Mouse (Mus musculus): ENCODE measurements around the gene Ccdc180.

The Ccdc180 gene

DNA sequence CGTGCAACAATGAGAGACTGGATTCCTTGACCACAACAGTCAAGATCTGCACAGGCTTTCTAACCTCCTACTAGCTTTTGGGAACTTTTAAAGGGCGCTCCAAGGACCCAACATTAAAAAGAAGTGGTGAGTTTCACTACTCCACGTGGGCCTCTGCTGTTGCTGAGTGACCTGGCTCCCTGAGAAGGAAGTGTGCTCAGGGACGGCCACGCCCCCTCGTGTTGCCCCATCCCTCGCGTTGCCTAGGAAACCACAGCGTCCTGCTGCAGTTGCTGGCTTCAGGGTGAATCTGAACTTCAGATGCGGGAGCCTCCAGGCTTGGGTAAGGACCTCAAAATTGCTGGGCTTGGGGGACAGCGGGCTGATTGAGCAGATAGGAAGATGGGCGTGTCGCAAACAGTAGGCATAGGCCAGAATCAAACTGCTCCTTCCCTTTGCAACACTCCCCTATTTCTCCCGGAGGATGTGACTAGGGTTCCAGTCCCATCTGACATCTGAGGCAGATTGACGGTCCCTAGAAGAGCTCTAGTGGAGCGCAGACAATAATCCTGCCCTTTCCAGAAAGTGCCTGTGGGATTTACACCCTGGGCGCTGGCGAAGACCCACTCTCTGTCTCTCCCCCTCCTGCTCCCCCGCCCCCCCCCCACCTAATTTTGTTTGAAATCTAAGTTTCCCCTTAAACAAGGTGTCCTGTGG lies at the start of gene Ccdc180:
TSS of gene Ccdc180 (plus strand) at position 238 of the 696 bp plus-strand sequence.
- DNase-seq = peak; percentile 81 to 87

DNA sequence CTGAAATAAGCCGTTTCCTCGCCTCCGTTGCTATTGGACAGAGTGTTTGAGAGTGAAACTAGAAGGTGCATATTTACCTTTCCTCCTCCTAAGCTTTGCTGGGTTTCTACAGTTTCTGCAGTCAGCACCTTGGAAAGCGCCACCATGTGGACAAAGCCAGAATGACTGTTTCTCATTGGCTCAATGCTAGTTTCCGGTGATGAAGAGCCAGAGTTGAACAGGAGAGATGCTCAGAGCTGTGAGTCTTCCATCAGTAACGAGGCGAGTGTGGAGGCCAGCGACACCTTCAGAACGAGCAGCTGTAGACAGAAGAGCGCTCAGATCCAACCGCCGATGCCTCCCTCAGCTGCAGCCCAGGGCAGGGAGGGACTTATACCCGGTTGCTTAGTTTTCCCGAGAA lies 45.7 kb upstream of the Ccdc180 start:
- DNase-seq = peak; percentile 63 to 66

DNA sequence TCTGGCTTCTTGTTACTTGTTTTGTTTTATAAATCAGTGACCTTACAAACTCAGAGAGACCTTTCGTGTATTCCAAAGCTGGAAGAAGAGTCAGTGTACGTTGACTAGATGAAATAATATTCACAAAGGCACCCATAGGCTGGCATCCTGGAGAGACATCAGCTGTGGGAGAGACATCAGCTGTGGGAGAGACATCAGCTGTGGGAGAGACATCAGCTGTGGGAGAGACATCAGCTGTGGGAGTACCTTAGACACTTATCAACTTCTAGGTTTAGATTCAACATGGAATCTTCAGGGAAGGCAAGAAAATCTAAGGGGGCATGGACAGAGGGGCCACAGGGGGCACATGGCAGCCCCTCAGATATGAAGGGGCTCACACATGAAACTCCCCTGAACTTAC lies 43.8 kb upstream of the Ccdc180 start:
- no peak for DNase-seq

DNA sequence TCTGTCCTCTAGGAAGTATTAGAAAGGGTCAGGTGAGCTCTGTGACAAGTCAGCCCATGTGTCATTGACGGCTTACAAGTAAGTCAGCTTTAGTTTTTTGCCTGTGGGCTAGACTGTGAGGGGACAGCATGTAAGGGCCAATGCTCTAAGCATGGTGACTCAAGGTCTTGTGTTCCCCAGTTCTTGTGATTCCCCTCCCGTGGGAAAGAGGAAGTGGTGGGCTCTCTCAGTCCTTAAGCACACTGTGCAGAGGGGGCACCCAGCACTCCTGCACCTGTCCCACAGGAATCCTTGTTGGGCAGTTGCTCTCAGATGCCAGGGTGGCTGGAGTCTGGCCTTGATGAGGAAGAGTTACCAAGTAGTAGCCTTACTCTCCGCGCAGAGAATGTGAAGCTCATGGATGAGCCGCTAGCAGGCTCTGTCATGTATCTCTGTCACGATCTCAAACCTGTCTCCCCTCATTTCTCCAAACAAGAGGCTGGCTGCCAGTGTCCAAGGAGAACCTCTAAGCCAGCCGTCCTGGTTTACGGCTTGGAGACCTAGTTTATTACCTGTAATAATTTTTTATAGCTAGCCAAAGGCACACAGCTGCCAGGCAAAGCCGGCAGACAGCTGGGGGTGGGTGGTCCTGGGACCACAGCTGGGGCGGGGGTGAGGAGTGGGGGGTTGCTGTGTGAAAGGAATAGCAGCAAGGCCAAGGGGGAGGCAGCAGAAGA lies 41.8 kb upstream of the Ccdc180 start, which contains the start of gene Stra6l:
TSS of gene Stra6l (plus strand) at position 556 of the 716 bp plus-strand sequence.
- DNase-seq = no peak

DNA sequence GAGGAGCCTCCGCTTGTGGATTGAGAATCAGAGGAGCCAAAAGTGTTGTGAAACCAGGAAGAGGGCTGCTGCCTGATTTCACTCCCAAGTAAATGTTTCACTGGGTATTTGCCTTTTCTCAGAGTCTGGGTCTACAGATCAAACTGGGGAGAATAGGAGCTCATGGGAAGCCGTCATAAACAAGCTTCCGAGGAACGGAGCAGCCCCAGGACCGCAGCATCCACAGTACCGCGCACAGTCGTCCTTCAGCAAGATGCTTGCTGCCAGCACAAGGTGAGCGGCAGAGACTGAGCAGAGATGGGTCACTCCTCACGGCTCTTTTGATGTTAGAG lies 41.3 kb upstream of the Ccdc180 start:
- DNase-seq = peak; percentile 22 to 43

DNA sequence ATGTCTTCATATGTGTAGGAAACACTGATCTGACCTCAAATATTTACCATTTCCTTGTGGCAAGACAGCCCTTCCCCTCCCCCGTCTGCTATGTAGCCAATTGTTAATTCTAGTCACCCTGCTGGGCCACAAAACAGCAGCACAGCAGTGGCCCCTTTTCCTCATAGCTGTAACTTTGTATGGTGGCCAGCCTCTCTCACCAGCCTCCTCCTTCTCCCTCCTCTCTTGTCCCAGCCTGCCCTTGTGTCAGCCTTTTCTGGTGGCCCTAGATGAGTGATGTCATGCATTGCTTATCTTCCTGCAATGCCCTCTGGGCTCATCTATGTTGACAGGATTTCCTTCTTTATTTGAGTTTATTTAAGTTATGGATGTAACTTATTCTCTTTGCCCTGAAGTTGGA lies 40.7 kb upstream of the Ccdc180 start:
- no peak for DNase-seq

DNA sequence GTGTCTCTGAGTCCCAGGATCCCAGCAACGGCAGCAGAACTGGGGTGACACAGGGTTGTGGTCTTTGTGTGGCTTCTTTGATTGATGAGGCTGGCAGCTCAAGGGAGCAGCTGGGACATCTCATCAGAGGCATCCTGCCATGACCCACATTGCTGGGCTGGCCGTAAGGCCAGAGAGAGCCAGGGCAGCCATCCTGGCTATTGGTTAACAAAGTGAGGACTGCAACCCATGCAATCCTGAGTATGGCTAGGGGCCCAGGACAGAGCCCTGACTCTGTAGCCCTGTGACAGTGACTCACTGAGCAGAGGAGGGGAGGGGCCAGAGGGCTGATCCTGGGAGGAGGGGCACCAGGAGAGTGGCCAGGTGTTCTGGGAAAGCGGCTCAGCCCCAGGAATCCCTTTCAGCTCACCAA lies 38.5 kb upstream of the Ccdc180 start:
- peak; percentile 47 to 70 for DNase-seq

DNA sequence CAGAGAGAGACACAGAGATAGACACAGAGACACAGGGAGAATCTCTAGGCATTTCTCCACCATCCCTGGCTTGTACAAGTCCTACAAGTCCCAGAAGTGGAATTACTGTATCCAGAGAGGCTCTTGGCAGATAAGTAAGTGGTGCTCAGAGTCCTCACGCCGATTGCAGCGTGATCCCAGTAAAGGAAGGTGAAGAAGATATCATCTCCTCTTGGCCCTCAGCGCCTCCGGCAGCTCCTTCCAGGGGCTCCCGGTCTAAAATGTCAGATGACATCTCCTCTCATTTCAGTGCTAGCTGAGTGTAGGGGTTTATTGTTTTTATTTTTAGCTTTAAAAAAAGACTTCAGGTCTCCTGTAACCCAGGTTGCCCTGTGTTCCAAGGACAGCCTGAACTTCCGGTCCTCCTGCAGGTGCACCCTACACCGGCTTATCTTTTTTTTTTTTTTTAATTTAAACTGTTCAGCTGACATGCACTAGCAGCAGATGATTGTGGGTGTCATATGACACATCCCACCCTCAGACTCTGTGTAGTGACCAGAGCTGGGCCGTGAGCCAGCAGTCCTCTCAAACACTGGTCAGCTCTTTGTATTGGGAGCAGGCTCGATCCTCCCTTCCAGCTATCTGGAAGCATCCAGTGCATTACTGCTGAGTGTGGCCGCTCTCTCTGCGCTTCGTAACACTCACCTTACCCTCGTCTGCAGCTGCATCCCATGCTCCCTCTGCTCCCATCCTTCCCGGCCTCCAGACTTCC lies 36.4 kb upstream of the Ccdc180 start:
- no peak for DNase-seq

DNA sequence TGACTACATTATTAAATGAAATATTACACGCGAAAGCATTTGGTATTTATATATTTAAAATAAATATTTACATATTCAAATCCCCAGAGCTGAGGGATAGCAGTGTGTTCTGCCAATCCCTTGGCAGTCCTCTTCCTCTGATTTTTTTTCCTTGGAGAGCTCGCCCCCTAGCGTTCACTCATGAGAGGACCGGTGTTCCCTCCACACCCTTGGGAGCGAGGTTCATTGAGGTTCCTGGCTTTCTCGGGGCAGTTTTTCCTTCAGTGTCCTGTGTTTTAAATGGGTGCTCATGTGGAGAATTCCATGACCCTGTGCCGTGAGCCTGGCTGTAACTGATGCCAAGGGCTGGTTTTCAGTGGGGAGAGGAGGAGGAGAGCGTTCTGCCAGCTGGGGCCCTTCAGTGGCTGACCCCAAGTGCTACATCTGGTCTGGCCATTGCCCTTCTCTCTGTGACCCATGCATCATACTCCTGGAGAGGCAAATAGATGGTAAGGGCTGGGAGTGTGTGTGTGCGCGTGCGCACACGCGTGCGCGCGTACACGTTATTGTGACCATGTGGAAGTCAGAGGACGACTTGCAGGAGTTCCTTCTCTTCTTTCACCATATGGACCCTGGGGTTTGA lies 34.2 kb upstream of the Ccdc180 start:
- peak; percentile 87 to 88 for DNase-seq

DNA sequence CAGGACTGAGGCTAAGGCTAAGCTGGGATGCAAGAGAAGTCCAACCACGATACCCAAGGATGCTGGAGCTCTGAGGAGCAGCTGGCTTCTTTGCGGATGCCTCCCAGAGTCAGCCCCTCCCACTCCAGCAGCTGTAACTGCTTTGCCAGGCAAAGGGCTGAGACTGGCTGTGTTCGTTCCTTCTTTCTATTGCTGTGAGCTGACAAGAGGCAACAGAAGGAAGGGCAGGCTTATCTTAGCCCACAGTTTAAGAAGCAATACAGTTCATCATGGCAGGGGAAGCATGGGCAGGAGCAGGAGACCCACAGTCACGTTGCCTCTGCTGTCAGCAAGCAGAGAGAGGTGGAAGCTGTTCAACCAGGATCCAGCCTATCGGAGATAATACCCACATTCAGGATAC lies 28.9 kb upstream of the Ccdc180 start:
- no peak for DNase-seq

DNA sequence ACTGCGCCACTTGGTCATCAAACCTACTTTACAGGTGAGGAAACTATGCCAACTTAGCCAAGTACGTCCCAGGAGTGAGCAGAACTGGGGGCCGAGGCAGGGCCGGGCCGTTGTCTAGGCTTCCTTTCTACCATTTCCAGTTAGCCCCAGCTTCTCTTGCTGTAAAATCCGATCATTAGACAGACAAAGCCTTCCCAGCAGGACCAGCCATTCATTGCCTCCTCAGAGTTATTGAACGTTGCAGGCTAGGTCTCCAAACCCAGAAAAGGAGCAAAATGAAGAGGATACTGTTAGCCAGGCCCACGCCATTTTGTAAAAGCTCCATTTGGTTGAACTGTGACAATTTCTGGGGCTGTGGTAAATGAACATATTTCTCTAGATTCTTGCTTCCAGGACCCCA lies 22.7 kb upstream of the Ccdc180 start:
- no peak for DNase-seq

DNA sequence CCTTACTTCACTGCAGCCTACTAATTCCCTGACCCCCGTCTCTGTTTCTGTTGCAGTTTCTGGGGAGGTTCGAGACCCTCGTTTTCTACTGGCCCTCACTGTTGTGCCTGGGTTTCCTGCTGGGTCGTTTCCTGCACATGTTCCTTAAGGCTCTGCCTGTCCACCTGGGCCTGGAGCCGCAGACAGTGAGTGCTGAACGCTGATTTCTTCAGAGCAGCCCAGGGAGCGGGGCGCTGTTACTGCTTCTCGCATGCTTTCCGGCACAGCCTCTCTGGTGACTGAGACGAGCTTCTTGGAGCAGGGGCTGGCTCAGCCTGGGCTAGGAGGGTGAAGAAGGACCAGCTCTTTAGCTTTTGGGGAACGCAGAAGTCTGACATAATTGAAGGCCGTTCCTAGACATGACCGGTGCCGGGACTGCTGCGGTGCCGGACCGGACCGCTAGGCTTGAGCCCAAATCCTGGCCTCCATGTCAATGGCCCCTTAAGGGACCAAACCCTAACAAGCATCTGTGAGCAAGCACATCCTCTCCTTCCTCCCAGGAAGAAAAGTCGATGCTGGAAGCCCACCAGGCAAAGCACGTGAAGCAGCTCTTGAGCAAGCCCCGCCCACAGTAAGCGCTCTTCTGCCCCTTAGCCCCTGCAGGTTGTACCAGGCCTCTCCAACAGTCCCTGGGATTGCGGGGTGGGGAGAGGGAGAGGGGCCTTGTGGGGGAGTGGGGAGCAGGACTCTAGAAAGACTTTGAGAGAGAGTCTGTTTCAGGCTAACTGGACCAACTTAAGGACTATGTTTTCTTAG lies 20.9 kb upstream of the Ccdc180 start:
- no peak for DNase-seq

DNA sequence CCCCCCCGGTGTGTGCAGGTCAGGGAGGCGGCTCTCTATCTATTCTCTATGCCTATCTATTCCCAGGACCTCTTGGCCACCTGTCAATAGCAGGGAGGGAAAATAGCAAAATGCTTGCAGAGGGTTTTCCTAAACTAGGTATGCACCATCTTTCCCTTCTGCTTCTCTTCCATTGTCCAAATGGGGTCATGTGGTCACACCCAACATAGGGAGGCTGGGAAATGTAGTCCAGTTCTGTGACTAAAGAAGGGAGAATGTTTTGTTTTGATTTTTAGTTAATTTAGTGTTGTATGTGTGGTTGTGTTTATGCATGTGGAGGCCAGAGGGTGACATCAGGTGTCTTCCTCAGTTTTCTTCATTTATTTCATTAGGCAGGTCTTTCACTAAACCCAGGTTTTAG lies 18.0 kb upstream of the Ccdc180 start:
- no peak for DNase-seq

DNA sequence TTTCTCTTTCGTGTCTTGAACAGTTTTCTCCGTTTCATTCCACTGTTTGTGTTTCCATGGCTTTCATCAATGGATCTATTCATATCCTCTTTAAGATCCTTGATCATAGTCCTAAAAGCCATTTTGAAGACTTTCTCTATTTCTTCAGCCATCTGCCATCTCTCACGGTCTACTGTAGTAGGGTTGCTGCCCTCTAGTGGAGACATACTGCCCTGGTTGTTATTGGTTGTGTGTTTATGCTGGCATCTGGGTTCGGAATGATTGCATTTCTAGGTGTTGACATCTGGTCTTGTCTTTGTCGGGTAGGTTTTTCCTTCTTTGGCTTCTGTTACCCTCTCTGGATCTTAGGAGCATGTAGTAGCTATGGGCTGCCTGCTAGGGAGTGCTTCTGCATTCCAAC lies 11.2 kb upstream of the Ccdc180 start:
- peak; percentile 44 to 64 for DNase-seq

DNA sequence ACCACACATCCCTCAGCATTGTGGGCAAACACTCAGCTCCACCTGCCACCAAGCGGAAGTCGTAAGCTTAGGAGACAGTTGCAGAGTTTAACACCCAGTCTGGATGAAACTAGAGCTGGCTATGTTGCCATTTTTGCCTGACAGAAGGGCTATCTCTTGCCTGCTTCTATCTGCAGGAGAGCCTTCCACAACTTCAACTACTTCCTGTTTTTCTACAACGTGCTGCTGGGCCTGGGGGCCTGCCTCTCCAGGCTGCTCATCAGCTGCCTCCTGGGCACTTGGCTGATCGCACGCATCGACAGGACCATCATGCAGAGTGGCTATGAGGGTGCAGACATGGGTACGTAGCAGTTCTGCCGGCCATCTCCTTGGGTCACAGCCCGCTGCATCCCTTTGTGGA lies 7.6 kb upstream of the Ccdc180 start:
- DNase-seq = no peak

DNA sequence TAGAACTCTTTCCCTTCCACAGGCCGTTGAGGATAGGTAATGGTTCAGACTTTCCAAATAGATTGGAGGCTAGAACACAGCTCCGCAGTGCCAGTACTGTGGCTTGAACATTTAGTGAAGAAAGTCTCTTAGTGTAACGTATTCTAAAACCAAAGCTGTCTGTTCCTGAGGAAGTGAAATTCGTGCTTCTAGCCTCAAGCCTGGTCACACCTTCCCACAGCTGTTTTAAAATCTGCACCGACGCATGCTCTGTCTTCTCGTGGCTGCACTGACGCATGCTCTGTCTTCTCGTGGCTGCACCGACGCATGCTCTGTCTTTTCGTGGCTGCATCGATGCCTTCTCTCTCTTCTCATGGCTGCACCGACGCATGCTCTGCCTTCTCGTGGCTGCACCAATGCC lies 6.9 kb upstream of the Ccdc180 start:
- DNase-seq = no peak

DNA sequence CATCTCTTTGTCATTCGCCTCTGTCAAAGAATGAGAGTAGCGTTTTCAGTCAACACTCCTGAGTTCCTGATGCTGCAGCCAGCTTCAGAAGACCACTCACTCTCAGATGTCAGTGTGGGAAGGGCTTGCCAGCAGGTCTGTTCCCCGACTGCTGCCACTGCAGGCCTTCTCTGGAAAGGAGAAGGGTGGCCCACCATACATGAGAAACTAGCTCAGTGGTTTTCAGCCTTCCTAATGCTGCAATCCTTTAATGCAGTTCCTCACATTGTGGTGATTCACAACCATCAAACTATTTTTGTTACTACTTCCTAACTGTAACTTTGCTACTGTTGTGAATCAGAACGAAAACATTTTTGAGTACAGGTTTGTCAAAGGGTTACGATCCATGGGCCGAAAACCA lies 616 bp upstream of the Ccdc180 start:
- no peak for DNase-seq

DNA sequence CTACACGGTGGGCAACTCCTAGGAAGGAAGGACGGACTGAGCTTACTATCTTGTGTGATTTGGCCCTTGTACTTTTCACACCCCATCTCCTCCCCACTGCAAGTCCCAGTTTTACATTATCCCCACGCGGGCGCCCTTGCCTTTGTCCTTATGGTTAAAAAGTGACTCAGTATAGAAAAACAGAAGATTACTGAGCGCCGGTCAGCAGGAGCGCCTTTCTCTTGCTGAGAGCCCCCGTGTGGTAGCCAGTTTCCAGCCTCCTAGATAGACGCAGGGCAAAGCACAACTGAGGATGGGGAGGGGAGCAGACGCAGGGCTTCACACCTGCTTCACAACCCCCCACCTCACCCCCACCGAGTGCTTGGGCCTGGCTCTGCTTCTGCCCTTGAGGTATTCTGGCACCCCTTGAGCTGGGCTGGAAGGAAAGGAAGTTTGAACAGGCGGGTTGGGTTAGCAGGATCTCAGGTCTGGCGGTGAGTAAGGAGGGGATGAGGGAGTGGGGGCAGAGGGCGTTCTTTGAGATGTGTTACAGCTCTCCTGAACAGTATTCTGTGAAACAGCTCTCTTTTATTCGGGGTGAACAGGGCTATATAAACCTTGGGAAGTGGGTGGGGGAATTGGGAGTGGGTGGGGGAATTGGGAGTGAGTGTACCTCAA lies 6.5 kb downstream of the Ccdc180 start:
- DNase-seq = peak; percentile 50 to 71

DNA sequence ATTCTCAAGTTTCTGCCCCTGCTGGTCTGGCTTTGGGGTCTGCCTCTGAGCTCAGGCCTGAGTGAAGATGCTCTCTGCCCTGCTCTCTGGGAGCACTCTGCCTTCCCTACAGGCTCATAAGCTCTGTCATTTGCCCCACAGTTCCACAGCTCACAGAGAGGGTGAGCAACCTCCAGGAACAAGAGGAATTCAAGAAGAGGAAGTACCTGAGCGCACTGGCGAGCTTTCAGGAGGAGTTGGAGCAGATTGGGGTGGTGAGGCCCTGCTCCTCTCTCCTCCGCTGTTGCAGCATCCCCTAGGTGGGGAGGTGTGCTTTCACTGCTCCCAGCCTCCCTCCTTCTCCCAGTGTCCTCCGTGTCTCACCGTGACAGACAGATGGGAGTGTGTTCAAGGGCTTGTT lies 8.3 kb downstream of the Ccdc180 start:
- DNase-seq = no peak

DNA sequence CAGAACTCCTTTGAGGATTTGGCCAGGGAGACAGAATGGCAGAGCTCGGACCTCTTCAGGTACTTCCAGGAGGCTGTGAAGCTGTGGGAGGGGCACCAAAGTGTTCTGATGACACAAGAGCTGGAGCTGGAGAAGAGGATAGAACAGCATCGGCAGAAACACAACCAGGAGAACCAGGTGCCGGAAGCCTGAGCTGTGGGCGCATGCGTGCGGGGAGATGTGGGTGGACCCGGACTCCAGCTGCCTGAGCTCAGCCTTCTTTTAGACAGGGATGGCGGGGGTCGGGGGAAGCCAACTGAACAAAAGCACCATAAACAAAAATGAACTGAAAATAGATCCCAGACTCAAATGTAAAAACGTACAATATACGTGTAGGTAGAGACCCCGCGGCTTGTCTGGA lies 19.2 kb downstream of the Ccdc180 start:
- DNase-seq = peak in 1 of 2 experiments; percentile 37

DNA sequence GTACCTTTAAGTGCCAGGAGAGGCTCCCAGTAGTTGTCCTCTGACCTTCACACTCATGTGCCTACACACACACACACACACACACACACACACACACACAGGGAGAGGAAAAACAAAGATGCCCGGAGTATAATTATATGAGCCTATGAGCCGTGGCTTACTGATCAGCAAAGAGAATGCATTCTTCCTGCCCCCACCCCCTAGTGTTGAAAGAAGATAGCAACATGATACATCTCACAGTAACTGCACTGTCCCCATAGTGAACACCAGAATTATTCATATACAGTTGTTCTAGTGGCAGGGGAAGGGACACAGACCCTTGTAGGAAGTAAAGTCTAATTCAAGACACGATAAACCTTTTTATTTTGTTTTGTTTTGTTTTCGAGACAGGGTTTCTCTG lies 19.8 kb downstream of the Ccdc180 start:
- DNase-seq = no peak

DNA sequence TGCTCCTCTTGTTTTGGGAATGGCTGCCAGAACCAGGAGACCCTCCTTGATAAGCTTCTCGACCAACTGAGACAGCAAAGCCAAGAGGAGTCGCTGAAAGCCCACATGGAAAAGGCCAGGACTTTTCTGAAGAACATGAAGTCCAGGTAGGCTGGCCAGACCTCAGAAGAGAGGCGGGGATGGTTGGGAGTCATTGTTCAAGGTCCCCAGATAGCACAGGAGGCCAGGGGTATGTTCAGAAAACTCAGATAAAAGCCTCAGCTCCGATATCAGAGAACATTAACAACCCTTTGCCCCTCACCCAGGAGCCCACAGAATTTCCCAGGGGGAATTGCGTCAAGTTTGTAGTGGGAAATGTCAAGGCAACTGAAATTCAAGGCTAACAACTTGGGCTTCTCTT lies 21.2 kb downstream of the Ccdc180 start:
- DNase-seq = no peak
